Mouse (Mus musculus): ENCODE data around the gene Tmc5.

Gene Tmc5

DNA sequence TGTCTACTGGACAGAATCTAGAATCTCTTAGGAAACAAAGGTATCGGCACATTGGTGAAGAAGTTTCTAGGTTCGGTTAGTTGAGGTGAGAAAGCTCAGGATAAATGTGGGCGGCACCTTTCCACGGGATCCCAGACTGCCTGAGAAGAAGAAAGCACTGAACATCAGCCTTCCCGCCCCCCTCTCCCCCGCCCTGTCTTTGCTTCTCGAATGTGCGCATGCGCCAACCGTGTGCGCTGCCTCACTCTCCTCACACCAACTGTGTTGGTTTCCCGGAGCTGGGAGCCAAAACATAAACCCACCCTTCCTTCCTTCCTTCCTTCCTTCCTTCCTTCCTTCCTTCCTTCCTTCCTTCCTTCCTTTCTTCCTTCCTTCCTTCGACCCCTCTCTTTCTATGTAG lies 13.6 kb downstream of the Tmc5 start:
- in situ Hi-C loops (cut with MboI, MseI): no loop called here

DNA sequence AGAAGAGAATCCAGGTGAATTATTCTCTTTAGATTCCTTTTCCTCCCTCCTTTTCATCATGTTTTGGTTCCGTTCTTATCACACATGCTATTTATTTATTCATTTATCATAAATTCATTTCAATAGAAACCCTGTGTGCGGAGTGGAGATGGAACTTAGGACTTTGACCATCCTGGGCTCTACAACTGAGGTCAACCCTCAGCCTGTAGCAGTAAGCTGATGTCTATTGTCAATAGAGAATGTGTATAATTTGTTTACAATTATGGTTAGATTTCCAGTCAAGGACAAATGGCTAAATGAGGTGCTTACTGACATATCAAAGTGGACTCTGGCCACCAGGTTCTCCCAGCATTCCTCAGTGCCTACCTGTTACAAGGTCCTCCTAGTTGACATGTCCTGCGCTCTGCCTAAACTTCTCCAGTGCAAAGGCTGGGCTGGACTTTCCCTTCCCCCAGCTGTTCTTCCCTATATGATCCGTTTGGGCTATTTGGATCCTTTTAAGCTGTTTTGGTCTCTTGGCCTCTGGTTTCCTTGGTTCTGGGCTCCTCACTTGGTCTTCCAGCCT lies 14.2 kb downstream of the Tmc5 start:
- in situ Hi-C loops (cut with MboI, MseI): no loop called here

DNA sequence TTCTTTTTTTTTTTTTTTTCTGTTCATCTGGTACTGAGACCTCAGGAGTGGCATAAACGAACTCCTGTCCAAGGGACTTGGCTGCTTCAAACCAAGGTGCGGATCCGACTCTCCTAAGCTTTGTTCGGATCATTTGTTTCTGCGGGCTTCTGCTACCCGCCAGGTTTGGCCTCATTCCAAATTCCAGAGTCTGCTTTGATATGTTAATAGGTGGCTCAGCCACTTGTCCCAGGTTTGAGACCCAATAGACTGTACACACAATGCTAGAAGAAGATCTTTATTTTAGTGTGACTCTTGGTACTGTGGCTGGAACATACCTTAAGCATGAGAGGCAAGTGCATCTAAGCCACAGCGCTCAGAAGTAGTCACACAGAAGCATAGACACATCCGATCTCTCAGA lies 14.8 kb downstream of the Tmc5 start:
- in situ Hi-C loops (cut with MboI, MseI): no loop called here

DNA sequence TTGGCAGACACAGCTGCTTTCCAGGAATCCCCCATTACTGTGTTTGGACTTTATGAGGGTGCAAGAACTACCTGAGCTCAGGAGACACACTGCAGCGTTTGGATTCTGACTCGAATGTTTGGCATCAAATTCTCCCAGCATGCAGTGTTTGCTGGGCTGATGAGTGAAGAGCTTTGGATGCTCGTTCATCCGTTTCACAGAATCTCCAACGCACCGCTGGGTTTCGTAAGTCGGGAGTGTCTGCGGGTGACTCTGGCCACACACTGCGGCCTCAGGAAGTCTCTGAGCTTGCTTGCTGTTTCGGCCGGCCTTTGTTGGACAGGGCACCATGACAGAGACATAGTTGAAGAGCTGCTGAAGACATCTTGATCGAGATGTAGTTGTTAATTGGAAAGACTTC lies 17.0 kb downstream of the Tmc5 start:
- in situ Hi-C loops (cut with MboI, MseI): no loop called here

DNA sequence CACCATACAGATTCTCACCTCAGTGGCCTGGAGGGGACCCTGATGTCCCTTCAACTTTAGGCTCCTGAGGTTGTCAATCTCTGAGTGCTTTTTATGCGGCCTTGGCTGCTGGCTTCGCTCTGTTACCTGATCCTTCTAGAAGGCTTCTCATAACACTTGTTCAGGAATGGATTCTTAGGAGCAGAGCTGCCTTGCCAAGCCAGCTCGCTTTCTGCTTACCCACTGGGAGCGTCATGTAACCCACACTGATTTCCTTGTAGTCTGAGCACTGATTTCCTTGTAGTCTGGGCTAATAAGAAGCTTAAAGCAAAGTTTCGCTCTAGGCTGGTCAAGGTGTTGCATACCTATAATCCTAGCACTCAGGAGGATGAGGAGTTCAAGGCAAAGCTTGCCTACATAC lies 21.0 kb downstream of the Tmc5 start:
- in situ Hi-C loops (cut with MboI, MseI): no loop called here

DNA sequence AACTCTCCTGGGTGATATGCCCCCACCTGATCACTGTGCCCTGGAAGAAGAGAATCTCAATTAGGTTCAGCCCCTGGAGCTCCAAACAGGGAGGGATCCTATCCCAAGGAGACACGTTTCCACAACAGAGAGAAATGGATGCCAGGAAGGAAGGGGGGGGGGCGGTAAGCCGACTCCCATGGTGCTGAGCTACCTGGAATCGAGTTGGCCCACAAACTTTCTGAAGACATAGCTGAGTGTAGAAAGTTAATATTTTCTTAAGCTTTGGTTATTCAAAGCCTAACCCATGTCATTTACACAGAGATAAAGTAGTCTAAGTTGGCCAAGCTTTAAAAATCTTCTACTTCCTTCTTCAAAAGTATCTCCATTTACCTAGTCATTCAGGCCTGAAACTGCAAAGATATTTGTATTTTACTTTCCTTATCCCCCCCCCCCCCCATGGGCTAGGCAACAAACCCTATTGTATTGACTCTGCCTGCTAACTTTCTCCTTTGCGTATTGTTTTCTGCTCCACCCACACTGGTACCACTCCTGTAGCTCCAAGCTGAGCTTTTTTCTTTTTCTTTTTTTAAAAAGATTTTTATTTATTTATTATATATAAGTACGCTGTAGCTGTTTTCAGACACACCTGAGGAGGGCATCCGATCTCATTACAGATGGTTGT lies 23.3 kb downstream of the Tmc5 start:
- in situ Hi-C loops (cut with MboI, MseI): no loop called here

DNA sequence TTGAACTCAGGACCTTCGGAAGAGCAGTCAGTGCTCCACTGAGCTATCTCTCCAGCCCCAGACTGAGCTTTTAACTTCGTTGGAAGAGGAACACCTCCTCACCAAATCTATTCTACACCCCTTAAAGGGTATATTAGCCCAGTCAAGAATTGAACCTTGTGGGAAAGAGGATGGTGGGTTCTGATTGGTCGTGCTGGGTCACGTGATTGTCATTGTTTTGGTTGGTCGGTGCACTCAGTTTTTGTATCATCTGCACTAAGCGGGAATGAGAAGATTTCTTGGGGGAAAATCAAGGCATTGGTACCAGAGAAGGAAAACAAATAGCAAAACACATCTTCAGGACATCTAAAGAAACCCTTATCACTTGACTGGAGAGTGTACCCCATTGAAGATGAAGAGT lies 24.0 kb downstream of the Tmc5 start:
- in situ Hi-C loops (cut with MboI, MseI): no loop called here

DNA sequence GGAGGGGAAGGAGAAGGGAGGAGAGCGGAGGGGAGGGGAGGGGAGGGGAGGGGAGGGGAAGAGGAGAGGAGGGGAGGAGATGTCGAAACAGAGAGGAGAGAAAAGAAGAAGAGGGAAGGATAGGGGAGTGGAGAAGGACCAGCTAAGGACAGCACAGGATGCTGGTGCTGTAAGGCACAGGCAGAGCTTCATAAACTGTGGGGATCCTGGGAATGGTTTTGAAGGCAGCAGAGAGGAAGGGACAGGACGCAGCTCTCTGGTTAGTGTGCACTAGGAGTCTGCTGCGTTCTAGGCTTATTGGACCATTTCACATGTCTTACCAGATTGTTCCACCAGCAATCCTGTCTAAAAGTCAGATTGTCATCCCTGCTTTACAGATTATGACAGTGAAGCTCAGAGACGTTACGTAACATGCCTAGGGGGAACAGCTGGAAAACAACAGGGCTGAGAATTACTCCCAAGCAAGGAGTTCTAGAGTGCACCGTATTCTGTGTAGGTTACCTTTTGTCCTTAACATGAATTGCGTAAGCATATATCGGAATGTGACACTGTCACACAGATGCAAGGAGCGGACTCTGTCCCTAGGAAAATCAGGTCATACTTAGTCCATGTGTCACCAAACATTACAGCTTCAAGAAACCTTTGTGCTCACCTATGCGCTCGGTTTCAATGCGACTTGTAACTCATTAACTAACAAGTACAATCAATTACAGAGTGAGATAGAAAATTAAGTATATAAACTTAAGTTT lies 30.6 kb downstream of the Tmc5 start:
- in situ Hi-C loops (cut with MboI, MseI): no loop called here

DNA sequence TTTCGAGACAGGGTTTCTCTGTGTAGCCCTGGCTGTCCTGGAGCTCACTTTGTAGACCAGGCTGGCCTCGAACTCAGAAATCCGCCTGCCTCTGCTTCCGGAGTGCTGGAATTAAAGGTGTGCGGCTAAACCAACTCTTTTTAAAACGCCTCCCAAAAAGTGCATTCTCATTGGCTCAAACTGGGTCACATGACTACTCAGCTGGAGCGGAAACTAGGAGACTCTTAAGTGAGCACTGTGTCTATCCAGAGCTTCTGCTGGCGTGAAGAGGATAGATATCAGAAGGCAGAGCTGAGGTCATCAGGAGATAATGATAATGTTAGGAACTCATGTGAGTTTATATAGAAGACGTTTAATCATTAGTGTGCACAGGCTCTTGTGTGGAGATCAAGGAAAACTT lies 36.0 kb downstream of the Tmc5 start:
- in situ Hi-C loops (cut with MboI, MseI): loop anchor here (10.0 kb wide), 1 partner anchor 1698 kb away; no protein-coding TSS in a partner anchor

DNA sequence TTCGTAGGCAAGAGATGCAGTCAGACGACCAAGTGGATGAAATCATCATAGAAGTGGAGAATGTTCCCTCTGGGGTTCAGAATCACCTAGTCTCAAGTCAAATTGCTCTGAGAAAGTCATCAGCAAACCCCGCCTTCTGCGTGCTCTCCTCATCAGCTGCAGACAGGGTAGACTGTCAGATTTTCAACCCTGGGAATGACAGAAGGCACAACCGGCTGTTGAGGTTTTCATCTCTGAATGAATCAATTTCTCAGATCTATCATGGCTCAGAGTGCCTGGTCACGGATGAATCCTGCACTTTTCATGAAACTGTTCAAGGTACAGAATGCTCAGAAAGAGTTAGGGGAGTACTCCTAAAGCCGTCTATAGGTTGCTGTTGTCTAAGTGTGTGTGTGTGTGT lies 36.9 kb downstream of the Tmc5 start:
- in situ Hi-C loops (cut with MboI, MseI): loop anchor here (10.0 kb wide), 1 partner anchor 1699 kb away; no protein-coding TSS in a partner anchor

DNA sequence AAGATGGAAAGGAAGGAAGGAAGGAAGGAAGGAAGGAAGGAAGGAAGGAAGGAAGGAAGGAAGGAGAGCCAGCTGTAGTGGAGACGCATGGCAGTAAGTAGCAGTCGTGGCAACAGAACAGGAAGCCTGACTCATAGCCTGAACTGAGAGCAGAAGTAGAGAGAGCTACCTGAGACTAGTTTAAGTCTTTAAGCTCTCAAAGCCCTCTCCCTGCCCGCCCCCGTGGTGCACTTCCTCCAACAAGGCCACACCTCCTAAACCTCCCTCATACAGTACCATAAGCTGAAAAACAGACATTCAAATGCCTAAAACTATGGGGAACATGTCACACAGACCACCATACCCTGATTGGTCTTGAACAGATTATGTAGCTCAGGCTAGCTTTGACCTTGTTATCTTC lies 40.4 kb downstream of the Tmc5 start:
- in situ Hi-C loops (cut with MboI, MseI): loop anchor here (10.0 kb wide), 1 partner anchor 1703 kb away; no protein-coding TSS in a partner anchor

DNA sequence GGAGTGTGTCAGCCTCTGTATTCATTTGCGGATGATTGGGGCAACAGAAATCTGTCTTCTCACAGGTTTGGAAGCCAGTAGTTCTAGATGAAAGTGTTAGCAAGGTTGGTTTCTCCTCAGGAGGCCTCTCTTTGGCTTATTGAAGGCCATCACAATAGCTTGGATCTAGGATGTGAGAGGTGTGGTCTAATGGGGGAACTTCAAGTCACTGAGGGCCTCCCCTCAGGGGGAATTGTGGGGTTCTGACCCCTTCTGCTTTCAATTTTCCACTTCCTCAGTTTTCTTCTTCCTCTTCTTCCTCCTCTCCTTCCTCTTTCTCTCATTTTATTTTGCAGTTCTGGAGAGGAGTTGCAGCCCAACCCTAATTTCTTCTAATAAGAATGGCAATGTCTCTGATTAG lies 49.1 kb downstream of the Tmc5 start:
- in situ Hi-C loops (cut with MboI, MseI): no loop called here

DNA sequence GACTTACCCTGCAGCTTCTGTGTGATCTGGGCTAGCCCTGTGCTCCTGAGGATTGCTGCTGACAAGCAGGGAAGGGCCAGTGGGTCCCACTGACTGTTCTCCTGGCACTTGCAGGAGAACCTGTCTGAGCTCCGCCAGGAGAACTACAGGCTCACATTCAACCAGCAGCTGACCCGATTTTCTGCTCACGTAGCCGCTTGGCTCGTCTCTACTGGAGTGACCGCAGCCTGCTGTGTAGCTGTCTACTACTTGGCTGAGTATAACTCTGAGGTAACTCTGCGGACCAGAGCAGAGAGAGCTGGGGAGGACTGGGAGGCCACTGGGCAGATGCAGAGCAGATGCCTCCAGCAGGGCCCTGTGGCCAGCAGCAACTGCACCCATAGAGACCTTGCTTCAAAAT lies 52.2 kb downstream of the Tmc5 start:
- in situ Hi-C loops (cut with MboI, MseI): no loop called here

DNA sequence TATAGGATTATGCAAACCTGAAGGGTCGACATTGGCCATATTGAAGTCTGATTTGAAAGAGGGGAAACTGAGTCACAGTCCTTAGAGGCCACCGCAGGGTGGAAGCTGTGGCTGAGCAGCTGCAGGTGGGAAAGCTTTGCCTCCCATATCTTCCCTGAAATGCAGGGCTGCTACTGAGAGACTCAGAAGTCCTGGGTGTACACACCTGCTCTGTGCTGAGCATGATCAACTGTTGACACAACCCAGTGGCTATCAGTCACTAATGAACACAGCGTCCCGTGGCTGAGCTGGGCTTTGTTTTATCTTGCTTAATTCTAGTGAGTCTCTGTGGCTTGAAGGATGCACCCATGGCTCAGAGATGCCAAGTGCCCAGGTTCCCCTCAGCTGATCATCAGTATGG lies 53.0 kb downstream of the Tmc5 start:
- in situ Hi-C loops (cut with MboI, MseI): no loop called here

DNA sequence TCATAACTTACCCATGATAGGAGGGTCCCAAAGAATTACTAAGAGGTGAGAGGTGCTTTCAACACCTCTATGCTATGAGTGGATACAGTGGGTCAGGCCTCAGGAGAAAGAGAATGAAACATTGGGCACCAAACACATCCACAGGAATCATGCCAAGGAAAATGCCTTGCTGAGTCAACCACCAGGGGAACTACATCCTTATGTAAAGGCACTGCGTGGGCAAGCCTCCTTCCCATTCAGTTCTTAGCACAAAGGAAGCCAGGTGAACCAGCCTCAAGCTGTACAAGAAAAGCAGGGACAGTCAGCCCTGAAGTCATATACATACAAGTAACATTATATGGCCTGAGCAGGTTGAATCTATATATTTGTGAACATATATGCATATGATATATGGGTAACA lies 53.8 kb downstream of the Tmc5 start:
- in situ Hi-C loops (cut with MboI, MseI): no loop called here

DNA sequence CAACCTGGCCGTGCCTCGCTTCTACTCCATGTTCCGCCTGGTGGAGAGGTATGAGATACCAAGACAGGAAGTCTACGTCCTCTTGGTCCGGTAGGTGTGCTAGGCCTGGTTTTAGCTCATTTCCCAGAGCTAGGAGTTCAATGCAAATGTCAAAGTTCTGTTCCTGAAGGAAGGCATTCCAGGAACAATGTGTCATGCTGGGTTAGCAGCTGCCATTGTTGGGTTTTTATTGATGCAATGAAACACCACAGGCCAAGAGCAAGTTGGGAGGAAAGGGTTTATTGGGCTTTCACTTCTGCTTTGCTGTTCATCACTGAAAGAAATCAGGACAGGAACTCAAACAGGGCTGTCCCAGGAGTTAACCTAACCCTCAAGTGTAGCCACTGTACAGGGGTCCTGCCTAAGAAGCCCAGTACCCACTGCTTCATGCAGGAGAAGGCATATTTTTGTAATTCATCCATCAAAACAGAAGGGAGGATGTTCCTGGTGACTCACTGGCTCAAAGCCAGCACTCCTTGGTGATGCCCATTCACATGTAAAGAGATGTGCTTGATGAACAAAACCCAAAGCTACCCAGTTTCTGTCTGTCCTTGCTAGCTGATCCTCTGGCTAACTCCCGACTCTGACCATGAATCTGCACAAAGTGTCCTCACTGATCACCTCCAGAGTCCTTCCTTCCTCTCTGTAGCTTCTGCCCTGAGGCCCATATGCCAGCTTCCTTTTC lies 55.6 kb downstream of the Tmc5 start:
- in situ Hi-C loops (cut with MboI, MseI): no loop called here

DNA sequence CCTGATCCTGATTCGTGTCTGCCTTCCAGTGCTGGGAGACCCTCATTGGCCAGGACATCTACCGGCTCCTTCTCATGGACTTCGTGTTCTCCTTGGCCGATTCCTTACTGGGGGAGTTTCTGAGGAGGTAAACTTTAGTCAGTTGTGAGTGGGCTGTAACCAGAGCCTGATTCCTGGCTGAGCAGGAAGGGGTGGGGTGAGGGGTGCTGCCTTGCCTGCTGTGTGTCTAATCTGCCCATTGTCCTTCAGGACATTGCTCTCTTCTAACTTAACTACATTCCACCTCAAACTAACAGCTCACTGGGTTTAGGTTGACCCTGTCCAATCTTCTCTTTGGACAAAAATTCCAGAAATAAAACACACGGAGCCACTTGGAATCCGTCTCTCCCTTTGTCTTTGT lies 59.6 kb downstream of the Tmc5 start:
- in situ Hi-C loops (cut with MboI, MseI): no loop called here

DNA sequence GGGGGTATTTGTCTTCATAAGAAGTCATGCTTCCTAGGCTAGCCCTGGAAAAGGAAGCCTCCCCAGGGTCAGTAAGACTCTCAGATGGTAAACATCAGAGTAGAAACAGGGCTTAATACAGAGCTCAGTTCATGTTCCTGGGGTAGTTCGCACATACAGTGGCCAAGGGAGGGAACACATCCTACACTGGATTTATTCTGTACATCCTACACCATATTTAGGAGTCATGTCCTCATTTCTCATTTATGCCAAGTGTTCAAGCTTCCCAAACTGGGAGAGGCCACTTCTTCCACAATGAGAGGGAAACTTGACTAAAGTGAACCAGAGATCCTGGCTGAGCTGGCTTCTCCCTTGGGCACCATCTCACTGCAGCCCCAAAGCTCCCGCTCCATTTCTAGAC lies 70.7 kb downstream of the Tmc5 start:
- in situ Hi-C loops (cut with MboI, MseI): no loop called here

DNA sequence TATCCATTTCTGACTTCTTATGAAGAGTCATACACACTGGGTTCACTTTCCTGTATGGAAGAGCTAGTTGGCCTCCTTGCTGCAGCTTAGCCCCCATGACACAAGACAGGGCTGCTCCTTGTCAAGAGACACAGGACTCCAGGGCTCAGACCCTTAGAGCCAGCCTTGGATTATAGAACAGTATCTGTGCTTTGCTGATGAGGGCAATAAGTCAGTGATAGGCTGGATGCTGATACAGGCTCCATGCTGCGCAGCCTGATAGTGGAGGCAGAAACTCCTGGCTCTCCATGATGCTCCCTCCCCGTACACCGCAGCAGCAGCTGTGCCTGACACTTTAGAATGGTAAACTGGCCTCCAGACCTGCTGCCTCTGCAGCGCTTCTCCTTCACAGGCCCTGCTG lies 73.0 kb downstream of the Tmc5 start:
- in situ Hi-C loops (cut with MboI, MseI): no loop called here

DNA sequence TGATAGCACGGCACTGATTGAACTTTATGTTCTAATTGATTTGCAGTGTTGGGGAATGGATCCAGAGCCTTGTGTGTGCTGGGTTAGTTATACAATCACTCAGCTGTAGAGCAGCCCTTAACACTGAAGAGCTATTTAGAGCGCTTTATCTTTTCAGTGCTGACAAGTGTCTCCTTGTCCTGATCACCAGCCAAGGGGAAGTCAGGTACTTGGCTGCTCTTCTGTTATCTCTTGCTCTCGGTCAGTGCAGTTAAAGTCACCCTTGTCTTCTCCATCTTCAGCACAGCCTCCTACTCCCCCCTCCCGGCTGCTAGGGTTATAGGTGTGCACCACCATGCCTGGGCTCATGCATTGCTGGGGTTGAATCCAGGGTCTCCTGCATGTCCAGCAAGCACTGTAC lies 79.7 kb downstream of the Tmc5 start:
- in situ Hi-C loops (cut with MboI, MseI): no loop called here

DNA sequence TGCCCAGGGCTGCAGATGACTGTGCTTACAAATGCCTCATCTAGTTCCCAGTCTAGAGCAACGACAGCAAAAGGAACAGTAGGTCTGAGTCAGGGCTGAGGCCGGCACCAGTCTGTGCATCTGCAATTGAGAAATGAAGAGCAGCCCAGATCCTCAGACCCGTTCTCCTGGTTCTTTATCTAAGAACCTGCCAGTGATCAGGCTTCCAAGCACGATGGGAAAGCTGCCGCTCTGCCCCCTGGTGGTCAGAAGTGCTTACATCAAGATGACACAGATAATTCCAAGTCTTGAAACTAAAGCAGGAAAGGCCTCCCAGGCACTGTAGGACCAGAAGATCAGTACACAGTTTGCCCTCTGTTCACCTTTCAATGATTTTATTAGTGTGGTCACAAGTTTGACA lies 91.1 kb downstream of the Tmc5 start:
- in situ Hi-C loops (cut with MboI, MseI): no loop called here

DNA sequence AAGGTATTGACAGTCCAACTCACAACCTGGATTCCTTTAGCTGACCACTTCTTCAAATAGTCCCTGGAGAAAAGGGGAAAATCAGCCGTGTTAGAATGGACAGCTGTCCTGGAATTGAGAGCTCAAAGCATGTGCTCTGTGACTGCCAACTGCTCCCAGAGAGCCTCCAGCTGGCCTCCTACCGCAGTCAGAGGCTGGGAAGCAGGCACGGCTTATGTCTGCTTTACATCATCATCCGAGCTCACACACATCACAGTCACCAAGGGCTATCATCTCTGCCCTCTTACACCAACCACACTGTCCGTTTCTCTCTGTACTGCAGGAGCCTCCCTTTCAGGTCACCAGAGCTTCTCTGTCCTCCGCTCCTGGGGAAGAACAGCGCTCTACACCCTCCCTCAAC lies 92.0 kb downstream of the Tmc5 start:
- in situ Hi-C loops (cut with MboI, MseI): no loop called here

DNA sequence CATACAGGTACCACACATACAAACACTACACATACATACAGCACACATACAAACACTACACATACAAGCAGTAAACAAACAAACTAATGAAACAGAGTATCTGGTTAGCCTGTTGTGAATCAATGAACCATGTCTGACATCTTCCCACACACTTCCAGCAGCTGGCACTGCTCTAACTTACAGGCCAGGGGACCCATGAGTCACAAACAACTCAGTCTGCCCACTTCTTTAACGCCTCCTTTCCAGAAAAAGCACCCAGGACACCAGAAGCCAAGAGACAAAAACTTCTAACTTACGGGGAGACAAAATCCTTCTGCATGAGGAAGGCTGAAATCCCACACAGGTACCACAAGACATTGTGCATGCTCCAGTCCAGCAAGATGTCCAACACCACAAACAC lies 94.2 kb downstream of the Tmc5 start:
- in situ Hi-C loops (cut with MboI, MseI): no loop called here
